ENCODE assay signal across 11 mouse cellular contexts in the genomic region with DNA sequence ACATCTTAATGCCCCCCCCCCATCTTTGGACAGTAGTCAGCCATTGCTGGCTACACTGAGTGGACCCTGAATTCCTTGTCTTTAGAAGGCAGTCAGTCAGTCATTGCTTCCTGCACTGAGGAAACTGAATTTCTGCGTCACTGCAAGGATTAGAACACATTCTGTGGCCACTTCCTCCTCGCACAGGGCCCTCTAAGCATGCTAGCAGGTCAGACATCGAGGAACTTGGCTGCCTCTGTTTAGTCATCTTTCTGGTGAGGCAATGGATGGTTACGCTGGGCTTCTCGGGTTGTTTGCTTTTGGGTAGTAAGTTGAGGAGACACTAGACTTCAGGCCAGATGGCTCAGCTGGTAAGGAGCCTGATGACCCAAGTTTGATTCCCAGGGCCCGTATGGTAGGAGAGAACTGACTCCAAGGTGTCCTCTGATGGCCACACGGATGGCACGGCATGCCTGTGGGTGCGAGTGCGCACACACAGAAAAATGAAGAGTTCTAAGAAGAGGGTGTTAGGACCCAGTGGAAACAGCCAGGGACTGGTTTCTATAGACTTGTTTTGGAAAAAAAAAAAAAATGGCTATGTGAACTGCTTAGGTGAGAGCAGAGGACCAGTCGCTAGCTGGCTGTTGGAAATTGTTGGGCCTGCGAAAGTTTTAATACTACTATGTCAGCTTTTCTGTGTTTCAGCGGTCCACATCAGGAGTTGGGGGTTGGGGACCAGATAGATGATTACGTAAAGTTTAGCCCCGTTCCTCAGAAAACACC. TPM values are rescaled to one million over a fixed set of nuclear protein-coding genes. Genes with fewer than 3 reads are reported as not detected.
DNase-seq lines count a peak whose midpoint lies in the region; ATAC-seq and TF ChIP-seq lines count a peak whose summit lies in the region.
"Had no signal": no experiment of that assay in that cellular context is flagged by ENCODE, and none has a peak within 500 bp of the region (broad histone marks: within the 10 kb centered on the region; RNA-seq: fewer than 3 reads in every experiment).

No protein-coding gene starts in this region.

- no peak overlapping the region for H3K4me2 ChIP-seq in liver, embryonic 11.5 days
- H3K4me2 ChIP-seq in liver, embryonic 12.5 days, result no peak overlapping the region
- H3K4me2 ChIP-seq: hindbrain, embryonic 15.5 days had no signal

- no peaks in the 10 kb centered on the region for H3K36me3 ChIP-seq in liver, embryonic 11.5 days (ENCODE audit: control insufficient read depth, insufficient read depth, low read length)
- H3K36me3 ChIP-seq in liver, embryonic 12.5 days, result no peaks in the 10 kb centered on the region
- H3K36me3 ChIP-seq in megakaryocyte, embryonic 14.5 days (replicated peaks; ENCODE audit: low read length), result peaks cover 18% of the 10 kb centered on the region
- H3K36me3 ChIP-seq: hindbrain, embryonic 15.5 days had no signal

- H3K27me3 ChIP-seq in liver, embryonic 11.5 days (replicated peaks; ENCODE audit: control insufficient read depth, insufficient read depth, low read length), result no peaks in the 10 kb centered on the region
- H3K27me3 ChIP-seq in liver, embryonic 12.5 days (replicated peaks), result no peaks in the 10 kb centered on the region
- no peaks in the 10 kb centered on the region for H3K27me3 ChIP-seq in megakaryocyte, embryonic 14.5 days (replicated peaks)
- H3K27me3 ChIP-seq: hindbrain, embryonic 15.5 days had no signal

- WGBS in liver, embryonic 11.5 days, result 73% methylated on average over 15 of the region's 15 CpGs
- 63% methylated on average over 15 of the region's 15 CpGs for WGBS in liver, embryonic 12.5 days (ENCODE audit: insufficient replicate concordance)

- peaks cover 35% of the 10 kb centered on the region for H3K4me1 ChIP-seq in liver, embryonic 11.5 days (replicated peaks; ENCODE audit: control insufficient read depth, insufficient read depth, low read length)
- peaks cover 84% of the 10 kb centered on the region for H3K4me1 ChIP-seq in liver, embryonic 12.5 days
- H3K4me1 ChIP-seq in megakaryocyte, embryonic 14.5 days, result peaks cover 83% of the 10 kb centered on the region

- H3K4me3 ChIP-seq in gastrocnemius, adult 2 months, result no peak overlapping the region
- no peak overlapping the region for H3K4me3 ChIP-seq in liver, embryonic 11.5 days (ENCODE audit: low read depth, low read length)
- H3K4me3 ChIP-seq in liver, embryonic 12.5 days, result no peak overlapping the region
- peak overlapping the region; percentile 53 for H3K4me3 ChIP-seq in megakaryocyte, embryonic 14.5 days (replicated peaks)
- H3K4me3 ChIP-seq: hindbrain, embryonic 15.5 days had no signal

- no peaks in the 10 kb centered on the region for H3K9me3 ChIP-seq in liver, embryonic 11.5 days (ENCODE audit: control insufficient read depth, low read length)
- no peaks in the 10 kb centered on the region for H3K9me3 ChIP-seq in liver, embryonic 12.5 days (replicated peaks)
- no peaks in the 10 kb centered on the region for H3K9me3 ChIP-seq in megakaryocyte, embryonic 14.5 days
- H3K9me3 ChIP-seq: hindbrain, embryonic 15.5 days had no signal

- no peak for ATAC-seq in liver, embryonic 11.5 days (replicated peaks; ENCODE audit: low FRiP score)
- ATAC-seq in liver, embryonic 12.5 days, result no peak
- ATAC-seq in granulocyte monocyte progenitor cell, adult 5-6 weeks (replicated peaks; ENCODE audit: poor library complexity, severe bottlenecking), result peak; percentile 76

- intact Hi-C loops in gastrocnemius, adult 2 months (cut with DNase I), result no loop called here

- TF ChIP-seq CTCF in gastrocnemius, adult 2 months (IDR thresholded peaks at IDR 0.05), result no peak

- peak overlapping the region; percentile 14; the same call in 1 of the 2 replicates for H3K9ac ChIP-seq in liver, embryonic 11.5 days (ENCODE audit: low read depth, low read length)
- no peak overlapping the region for H3K9ac ChIP-seq in liver, embryonic 12.5 days
- H3K9ac ChIP-seq: hindbrain, embryonic 15.5 days had no signal

- peak overlapping the region; percentile 2; the same call in 1 of the 2 replicates for H3K27ac ChIP-seq in gastrocnemius, adult 2 months
- no peak overlapping the region; the same call in 1 of the 2 replicates for H3K27ac ChIP-seq in liver, embryonic 11.5 days (ENCODE audit: low read depth, low read length)
- no peak overlapping the region for H3K27ac ChIP-seq in liver, embryonic 12.5 days
- H3K27ac ChIP-seq: hindbrain, embryonic 15.5 days had no signal

- DNase-seq in gastrocnemius, adult 2 months, result no peak
- DNase-seq in gastrocnemius, postnatal 10 days, result no peak
- DNase-seq in liver, embryonic 11.5 days (ENCODE audit: low spot score), result no peak
- no peak for DNase-seq in layer of hippocampus, postnatal 25 days (ENCODE audit: extremely low spot score in 1 of 2, low spot score in 1 of 2)
- no peak for DNase-seq in adrenal gland, postnatal 25 days
- DNase-seq: left cerebral cortex, postnatal 4 days had no signal

RNA-seq across cellular contexts. Expression of gene Zfp523, which starts 4.0 kb away (rescaled TPM):
- total RNA-seq in gastrocnemius, adult 2 months (2021), result 10 to 100 TPM; 12.9 to 13.9 TPM
- total RNA-seq in gastrocnemius, postnatal 10 days (2021), result 10 to 100 TPM; 24.6 to 26.6 TPM
- polyA plus RNA-seq in liver, embryonic 11.5 days (2014; fragmentation: Nextera tagmentation; extraction: Ambion mirVana), result 13.3 and 14.6 TPM in 2 replicates
- polyA plus RNA-seq in liver, embryonic 12.5 days (2016; fragmentation: Nextera tagmentation; extraction: Ambion mirVana), result 11.1 TPM in 2 replicates
- 14.5 and 20.9 TPM in 2 replicates for total RNA-seq in granulocyte monocyte progenitor cell, adult 5-6 weeks (2014; fragmentation: Nextera tagmentation)
- 19.5 and 29.1 TPM in 2 replicates for total RNA-seq in granulocyte monocyte progenitor cell, adult 5-6 weeks (2017)
- 45.0 and 64.1 TPM in 2 replicates for polyA plus RNA-seq in megakaryocyte, embryonic 14.5 days (2012; ENCODE audit: insufficient read depth, low replicate concordance)
- 100 to 1,000 TPM in 1 of 2 experiments, 10 to 100 TPM in 1; 95.9 to 109 TPM for total RNA-seq in layer of hippocampus, postnatal 25 days (2021)
- 41.5 and 45.5 TPM in 2 replicates for total RNA-seq in adrenal gland, postnatal 25 days (2021)

RNA-seq across cellular contexts. Expression of gene Def6, which starts 26.6 kb away (rescaled TPM):
- 1 to 10 TPM; 1.5 to 1.6 TPM for total RNA-seq in gastrocnemius, adult 2 months (2021)
- total RNA-seq in gastrocnemius, postnatal 10 days (2021), result 1 to 10 TPM; 3.6 to 7.5 TPM
- 24.1 and 27.3 TPM in 2 replicates for polyA plus RNA-seq in liver, embryonic 11.5 days (2014; fragmentation: Nextera tagmentation; extraction: Ambion mirVana)
- 21.6 and 25.2 TPM in 2 replicates for polyA plus RNA-seq in liver, embryonic 12.5 days (2016; fragmentation: Nextera tagmentation; extraction: Ambion mirVana)
- 57.9 and 67.3 TPM in 2 replicates for total RNA-seq in granulocyte monocyte progenitor cell, adult 5-6 weeks (2014; fragmentation: Nextera tagmentation)
- 108 and 142 TPM in 2 replicates for total RNA-seq in granulocyte monocyte progenitor cell, adult 5-6 weeks (2017)
- 90.3 and 202 TPM in 2 replicates for polyA plus RNA-seq in megakaryocyte, embryonic 14.5 days (2012; ENCODE audit: insufficient read depth, low replicate concordance)
- 1 to 10 TPM; 2.5 to 3.2 TPM for total RNA-seq in layer of hippocampus, postnatal 25 days (2021)
- 1.8 and 3.1 TPM in 2 replicates for total RNA-seq in adrenal gland, postnatal 25 days (2021)

RNA-seq across cellular contexts. Expression of gene Scube3, which starts 39.0 kb away (rescaled TPM):
- total RNA-seq in gastrocnemius, adult 2 months (2021), result under 1 TPM; 0.17 to 0.20 TPM
- total RNA-seq in gastrocnemius, postnatal 10 days (2021), result under 1 TPM; 0.56 to 0.63 TPM
- polyA plus RNA-seq in liver, embryonic 11.5 days (2014; fragmentation: Nextera tagmentation; extraction: Ambion mirVana), result 2.6 TPM in 2 replicates
- 0.91 and 1.2 TPM in 2 replicates for polyA plus RNA-seq in liver, embryonic 12.5 days (2016; fragmentation: Nextera tagmentation; extraction: Ambion mirVana)
- total RNA-seq in granulocyte monocyte progenitor cell, adult 5-6 weeks (2014; fragmentation: Nextera tagmentation), result not detected in 2 replicates
- not detected in 2 replicates for total RNA-seq in granulocyte monocyte progenitor cell, adult 5-6 weeks (2017)
- 0.54 TPM in 1 of 2 replicates, not detected in the other for polyA plus RNA-seq in megakaryocyte, embryonic 14.5 days (2012; ENCODE audit: insufficient read depth, low replicate concordance)
- total RNA-seq in layer of hippocampus, postnatal 25 days (2021), result 1 to 10 TPM; 1.0 to 1.1 TPM
- 23.1 and 28.0 TPM in 2 replicates for total RNA-seq in adrenal gland, postnatal 25 days (2021)
- total RNA-seq: megakaryocyte-erythroid progenitor cell, adult 5-6 weeks had no signal

RNA-seq across cellular contexts. Expression of gene Ppard, which starts 51.5 kb away (rescaled TPM):
- total RNA-seq in gastrocnemius, adult 2 months (2021), result 10 to 100 TPM; 29.1 to 30.7 TPM
- 10 to 100 TPM; 30.2 to 31.5 TPM for total RNA-seq in gastrocnemius, postnatal 10 days (2021)
- 1.6 and 2.3 TPM in 2 replicates for polyA plus RNA-seq in liver, embryonic 11.5 days (2014; fragmentation: Nextera tagmentation; extraction: Ambion mirVana)
- polyA plus RNA-seq in liver, embryonic 12.5 days (2016; fragmentation: Nextera tagmentation; extraction: Ambion mirVana), result 2.0 and 2.1 TPM in 2 replicates
- total RNA-seq in granulocyte monocyte progenitor cell, adult 5-6 weeks (2014; fragmentation: Nextera tagmentation), result 8.4 and 8.8 TPM in 2 replicates
- 0.34 and 5.6 TPM in 2 replicates for total RNA-seq in granulocyte monocyte progenitor cell, adult 5-6 weeks (2017)
- polyA plus RNA-seq in megakaryocyte, embryonic 14.5 days (2012; ENCODE audit: insufficient read depth, low replicate concordance), result 132 and 226 TPM in 2 replicates
- 10 to 100 TPM; 19.9 to 22.9 TPM for total RNA-seq in layer of hippocampus, postnatal 25 days (2021)
- total RNA-seq in adrenal gland, postnatal 25 days (2021), result 36.3 and 43.3 TPM in 2 replicates

Comparison
In these comparisons a context has a peak if more than half of its experiments do, and no peak if none do; other contexts are left out.
1. RNA of gene Def6, which starts 26.6 kb away (total RNA-seq): 57.9 to 142 TPM in granulocyte monocyte progenitor cell, adult 5-6 weeks; 3.6 to 7.5 TPM in gastrocnemius, postnatal 10 days, 2.5 to 3.2 TPM in layer of hippocampus, postnatal 25 days, 1.8 to 3.1 TPM in adrenal gland, postnatal 25 days and 1.5 to 1.6 TPM in gastrocnemius, adult 2 months; every median in the first group is over 4 times any median in the second.
2. RNA of gene Scube3, which starts 39.0 kb away (total RNA-seq): 23.1 to 28.0 TPM in adrenal gland, postnatal 25 days; 1.0 to 1.1 TPM in layer of hippocampus, postnatal 25 days, 0.56 to 0.63 TPM in gastrocnemius, postnatal 10 days, 0.17 to 0.20 TPM in gastrocnemius, adult 2 months and not detected in granulocyte monocyte progenitor cell, adult 5-6 weeks; every median in the first group is over 10 times any median in the second.